Mouse (Mus musculus): ENCODE results near the gene Dstn. TPM values are rescaled to one million over a fixed set of nuclear protein-coding genes. Genes with fewer than 3 reads are reported as not detected.
A peak's percentile ranks its signal among the peaks of the same experiment; 100 is the strongest.

Dstn gene
- polyA plus RNA-seq, 1 experiment from 2014 or later, result 377 TPM

DNA sequence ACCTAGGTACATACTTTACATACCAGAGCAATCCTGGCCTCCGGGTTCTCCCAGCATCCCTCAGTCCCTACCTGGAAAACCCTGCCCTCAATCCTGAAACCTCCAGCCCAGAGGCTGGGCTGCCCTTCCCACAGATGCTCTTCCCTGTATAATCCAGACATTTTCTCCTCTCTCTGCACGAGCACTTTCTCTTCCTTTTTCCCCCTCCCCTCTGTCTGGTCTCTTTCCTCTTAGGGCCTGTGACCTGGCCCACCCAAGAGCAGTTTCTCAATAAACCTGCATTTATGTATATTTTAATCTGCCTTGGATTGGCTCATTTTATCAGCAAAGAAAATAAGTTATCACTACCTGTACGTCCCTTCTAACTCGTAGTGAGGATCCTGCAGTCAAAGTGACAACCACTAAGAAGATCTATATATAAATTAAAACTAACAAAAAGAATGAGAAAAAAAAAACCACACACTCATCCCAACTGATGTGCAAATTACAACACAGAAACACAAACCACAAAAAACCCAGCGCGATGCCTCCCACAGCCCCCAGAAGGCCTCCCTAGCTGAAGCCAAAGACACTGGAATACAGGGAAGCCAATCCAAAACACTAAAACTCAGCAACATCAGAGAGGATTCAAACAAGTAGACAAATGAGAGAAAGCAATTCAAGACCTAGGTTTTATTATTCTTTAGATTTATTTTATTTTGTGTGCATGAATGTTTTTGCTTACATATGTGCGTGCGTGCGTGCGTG is 23.6 kb upstream of the Dstn start:
- Histone ChIP-seq H3K9ac (no peak overlapping the region), H3K36me3 (no peaks in the 10 kb centered on the region), H3K27me3 (no peaks in the 10 kb centered on the region), H3K4me3 (no peak overlapping the region), H3K27ac (no peak overlapping the region), H3K9me3 (no peaks in the 10 kb centered on the region), H3K4me1 (peaks cover 6% of the 10 kb centered on the region; the same call in 1 of the 2 replicates), H3K4me2 (no peak overlapping the region)
- ATAC-seq (ENCODE audit: insufficient number of reproducible peaks, insufficient read depth, low FRiP score, low TSS enrichment, low read depth), result no peak
- WGBS, result 80% methylated on average over 10 of the region's 10 CpGs

- no peak overlapping the region for H3K9ac ChIP-seq
- H3K4me1 ChIP-seq, result no peaks in the 10 kb centered on the region
- WGBS, result 90% methylated on average over 9 of the region's 9 CpGs
- no peaks in the 10 kb centered on the region for H3K9me3 ChIP-seq
- no peak overlapping the region for H3K4me3 ChIP-seq
- H3K4me2 ChIP-seq, result no peak overlapping the region
- H3K27ac ChIP-seq, result no peak overlapping the region
- no peaks in the 10 kb centered on the region for H3K27me3 ChIP-seq
- ATAC-seq (ENCODE audit: insufficient number of reproducible peaks, insufficient read depth, low FRiP score, low TSS enrichment, low read depth), result 0 out of 2 replicates have a peak, but pooled peaks have one; percentile 52
- H3K36me3 ChIP-seq, result no peaks in the 10 kb centered on the region
These were observed 15.5 kb upstream of the Dstn start for GRCm38 (mm10) chr2:143899470-143900220.

DNA sequence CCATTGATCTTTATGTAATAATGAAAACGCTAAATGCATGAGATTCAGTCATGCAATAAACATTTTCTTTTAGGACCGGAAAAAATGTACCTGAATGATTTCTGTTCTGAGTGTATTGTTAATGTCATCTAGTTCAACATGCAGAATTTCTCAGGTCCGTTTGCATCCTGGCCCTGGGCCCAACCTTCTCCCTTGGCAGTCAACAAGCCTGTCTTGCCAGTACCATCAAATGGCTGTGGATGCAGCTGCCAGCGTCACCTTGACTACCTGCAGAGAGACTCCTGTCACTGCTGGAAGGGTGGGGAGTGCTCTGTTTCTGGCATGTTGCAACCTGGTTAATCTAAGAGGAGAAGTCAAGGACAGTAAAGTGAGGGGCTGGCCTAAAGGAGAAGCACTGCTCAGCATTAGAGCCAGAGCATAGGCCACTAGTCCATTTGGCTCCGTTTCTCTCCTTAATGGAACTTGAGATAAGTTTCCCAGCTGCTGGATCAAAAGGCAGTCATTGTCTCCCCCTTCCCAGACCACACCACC is 14.2 kb upstream of the Dstn start:
- no peak overlapping the region for H3K4me3 ChIP-seq
- H3K4me1 ChIP-seq, result no peaks in the 10 kb centered on the region
- 73% methylated on average over 5 of the region's 5 CpGs for WGBS
- H3K27me3 ChIP-seq, result no peaks in the 10 kb centered on the region
- no peaks in the 10 kb centered on the region for H3K9me3 ChIP-seq
- no peak overlapping the region for H3K9ac ChIP-seq
- ATAC-seq (ENCODE audit: insufficient number of reproducible peaks, insufficient read depth, low FRiP score, low TSS enrichment, low read depth), result no peak
- H3K27ac ChIP-seq, result no peak overlapping the region
- no peaks in the 10 kb centered on the region for H3K36me3 ChIP-seq
- H3K4me2 ChIP-seq, result no peak overlapping the region

- no peaks in the 10 kb centered on the region for H3K9me3 ChIP-seq
- no peak overlapping the region for H3K9ac ChIP-seq
- no peak overlapping the region for H3K4me2 ChIP-seq
- no peak overlapping the region for H3K27ac ChIP-seq
- H3K36me3 ChIP-seq, result no peaks in the 10 kb centered on the region
- WGBS, result 74% methylated on average over 9 of the region's 9 CpGs
- no peaks in the 10 kb centered on the region for H3K27me3 ChIP-seq
- H3K4me3 ChIP-seq, result no peak overlapping the region
- no peak for ATAC-seq (ENCODE audit: insufficient number of reproducible peaks, insufficient read depth, low FRiP score, low TSS enrichment, low read depth)
- H3K4me1 ChIP-seq, result no peaks in the 10 kb centered on the region
These were observed 11.6 kb upstream of the Dstn start for GRCm38 (mm10) chr2:143903376-143904045.

DNA sequence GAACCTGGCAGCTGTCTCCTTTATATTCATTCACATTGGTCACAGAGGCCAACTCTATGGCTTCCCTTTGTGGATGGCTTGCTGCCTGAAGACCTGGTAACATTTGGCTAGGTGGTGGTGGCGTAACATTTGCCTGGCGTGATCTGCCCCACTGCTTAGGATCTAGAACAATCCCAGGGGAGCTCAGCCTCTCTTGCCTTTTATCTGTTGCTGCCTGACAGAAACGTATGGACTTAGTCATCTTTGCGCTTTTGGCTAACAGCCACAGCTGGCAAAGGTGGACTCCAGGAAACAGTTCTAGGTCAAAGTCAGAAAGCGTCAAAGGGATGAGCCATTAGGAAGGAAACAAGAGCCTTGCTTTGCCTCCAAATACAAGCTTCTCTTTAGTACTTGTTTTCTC is 10.2 kb upstream of the Dstn start:
- H3K27ac ChIP-seq, result no peak overlapping the region
- no peak overlapping the region for H3K4me2 ChIP-seq
- ATAC-seq (ENCODE audit: insufficient number of reproducible peaks, insufficient read depth, low FRiP score, low TSS enrichment, low read depth), result no peak
- no peaks in the 10 kb centered on the region for H3K4me1 ChIP-seq
- H3K27me3 ChIP-seq, result no peaks in the 10 kb centered on the region
- 82% methylated on average over 5 of the region's 5 CpGs for WGBS
- H3K4me3 ChIP-seq, result no peak overlapping the region
- H3K9ac ChIP-seq, result no peak overlapping the region
- no peaks in the 10 kb centered on the region for H3K36me3 ChIP-seq
- H3K9me3 ChIP-seq, result no peaks in the 10 kb centered on the region

GRCm38 (mm10) chr2:143909230-143909629 is 5.9 kb upstream of the Dstn start:
- H3K9ac ChIP-seq, result no peak overlapping the region
- no peak overlapping the region for H3K4me2 ChIP-seq
- ATAC-seq (ENCODE audit: insufficient number of reproducible peaks, insufficient read depth, low FRiP score, low TSS enrichment, low read depth), result no peak
- H3K27me3 ChIP-seq, result no peaks in the 10 kb centered on the region
- 63% methylated on average over 2 of the region's 2 CpGs for WGBS
- H3K4me1 ChIP-seq, result no peaks in the 10 kb centered on the region; the same call in 1 of the 2 replicates
- H3K36me3 ChIP-seq, result no peaks in the 10 kb centered on the region
- H3K4me3 ChIP-seq, result no peak overlapping the region
- no peaks in the 10 kb centered on the region for H3K9me3 ChIP-seq
- no peak overlapping the region for H3K27ac ChIP-seq

- no peaks in the 10 kb centered on the region for H3K36me3 ChIP-seq
- no peak overlapping the region for H3K4me2 ChIP-seq
- peaks cover 8% of the 10 kb centered on the region for H3K4me1 ChIP-seq
- H3K9me3 ChIP-seq, result no peaks in the 10 kb centered on the region
- H3K9ac ChIP-seq, result no peak overlapping the region
- no peak overlapping the region for H3K27ac ChIP-seq
- no peak for ATAC-seq (ENCODE audit: insufficient number of reproducible peaks, insufficient read depth, low FRiP score, low TSS enrichment, low read depth)
- H3K27me3 ChIP-seq, result no peaks in the 10 kb centered on the region
- 86% methylated on average over 2 of the region's 2 CpGs for WGBS
- no peak overlapping the region for H3K4me3 ChIP-seq
These were observed 2.9 kb upstream of the Dstn start for GRCm38 (mm10) chr2:143912199-143912598.

- H3K9ac ChIP-seq, result peak overlapping the region; percentile 91
- whole genome bisulfite sequencing, result 3% methylated on average over 10 of the region's 10 CpGs
- ATAC-seq (ENCODE audit: insufficient number of reproducible peaks, insufficient read depth, low FRiP score, low TSS enrichment, low read depth), result no peak
- H3K27ac ChIP-seq, result peak overlapping the region; percentile 99
- H3K36me3 ChIP-seq, result no peaks in the 10 kb centered on the region
- H3K4me3 ChIP-seq, result peak overlapping the region; percentile 80
- peaks cover 23% of the 10 kb centered on the region for H3K4me1 ChIP-seq
- H3K27me3 ChIP-seq, result no peaks in the 10 kb centered on the region
- peak overlapping the region; percentile 73 for H3K4me2 ChIP-seq
- no peaks in the 10 kb centered on the region for H3K9me3 ChIP-seq
These were observed 899 bp upstream of the Dstn start for GRCm38 (mm10) chr2:143914221-143914620.

DNA sequence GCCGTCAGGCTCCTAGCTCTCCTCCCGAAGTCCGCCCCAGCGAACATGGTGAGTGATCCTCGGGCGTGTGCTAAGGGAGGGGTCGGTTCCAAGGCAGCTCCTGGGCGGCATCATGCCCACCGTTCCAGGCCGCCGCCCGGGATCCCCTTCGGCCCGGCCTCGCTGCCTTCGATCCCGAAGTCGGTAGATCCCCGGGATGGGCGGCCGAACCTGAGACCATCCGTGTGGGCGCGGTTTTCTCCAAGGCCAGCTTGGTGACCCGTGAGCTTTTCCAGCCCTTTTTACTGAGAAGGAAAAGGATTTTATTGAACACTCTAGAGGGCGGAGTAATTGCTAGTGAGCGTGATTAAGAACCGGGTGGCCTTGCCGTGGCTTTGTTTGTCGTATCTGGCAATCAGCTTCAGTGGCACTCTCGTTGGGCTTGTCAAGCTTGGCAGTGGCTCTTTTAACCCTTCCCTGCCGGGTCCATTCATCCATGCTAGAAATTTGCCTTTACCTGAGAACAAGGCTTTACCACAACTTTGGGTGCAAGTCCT is 548 bp downstream of the Dstn start:
- peak overlapping the region; percentile 80 for H3K4me3 ChIP-seq
- ATAC-seq (ENCODE audit: insufficient number of reproducible peaks, insufficient read depth, low FRiP score, low TSS enrichment, low read depth), result peak; percentile 4
- no peaks in the 10 kb centered on the region for H3K9me3 ChIP-seq
- no peaks in the 10 kb centered on the region for H3K27me3 ChIP-seq
- under 1% methylated on average over 32 of the region's 32 CpGs for WGBS
- H3K9ac ChIP-seq, result peak overlapping the region; percentile 91
- peak overlapping the region; percentile 73 for H3K4me2 ChIP-seq
- no peaks in the 10 kb centered on the region for H3K36me3 ChIP-seq
- peak overlapping the region; percentile 99 for H3K27ac ChIP-seq
- H3K4me1 ChIP-seq, result peaks cover 25% of the 10 kb centered on the region

- Histone ChIP-seq H3K4me1 (peaks cover 27% of the 10 kb centered on the region), H3K4me2 (peak overlapping the region; percentile 73), H3K9me3 (no peaks in the 10 kb centered on the region), H3K27me3 (no peaks in the 10 kb centered on the region), H3K9ac (peak overlapping the region; percentile 91), H3K27ac (peak overlapping the region; percentile 99), H3K4me3 (peak overlapping the region; percentile 80), H3K36me3 (no peaks in the 10 kb centered on the region)
- WGBS, result 5% methylated on average over 5 of the region's 5 CpGs
- ATAC-seq (ENCODE audit: insufficient number of reproducible peaks, insufficient read depth, low FRiP score, low TSS enrichment, low read depth), result no peak
These were observed 1.1 kb downstream of the Dstn start for GRCm38 (mm10) chr2:143916229-143916628.

DNA sequence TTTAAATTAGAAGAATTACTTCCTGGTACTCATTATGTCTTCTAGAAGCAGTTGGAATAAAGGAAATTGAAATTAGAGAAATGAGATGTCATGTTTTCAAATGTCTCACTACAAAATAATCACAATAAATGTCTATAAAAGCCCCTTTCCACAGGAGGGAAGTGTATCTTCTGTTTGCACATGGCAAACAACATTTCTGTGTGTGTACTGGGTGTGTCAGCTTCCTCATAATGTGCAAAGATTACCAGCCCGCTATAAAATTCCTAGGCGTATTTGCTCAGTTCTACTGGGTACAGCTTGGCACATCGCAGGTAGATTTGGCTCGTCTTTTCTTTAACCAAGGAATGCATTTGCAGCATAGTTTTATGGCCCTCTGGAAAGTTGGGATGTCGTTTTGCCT is 2.5 kb downstream of the Dstn start:
- Histone ChIP-seq H3K4me2 (peak overlapping the region; percentile 73; the same call in 1 of the 2 replicates), H3K4me3 (no peak overlapping the region), H3K4me1 (peaks cover 27% of the 10 kb centered on the region), H3K27me3 (no peaks in the 10 kb centered on the region), H3K27ac (no peak overlapping the region), H3K36me3 (no peaks in the 10 kb centered on the region), H3K9me3 (no peaks in the 10 kb centered on the region), H3K9ac (no peak overlapping the region)
- 76% methylated on average over 5 of the region's 5 CpGs for WGBS
- no peak for ATAC-seq (ENCODE audit: insufficient number of reproducible peaks, insufficient read depth, low FRiP score, low TSS enrichment, low read depth)

Data from embryonic facial prominence, embryonic 13.5 days (tissue).